Mouse (Mus musculus) embryonic fibroblast, embryonic 13.5 days (primary cell): ENCODE results near the gene Nptx1. TPM values are rescaled to one million over a fixed set of nuclear protein-coding genes. Genes with fewer than 3 reads are reported as not detected.

Experiments used
- H3K27ac ChIP-seq: 2 replicates; pipeline ENCODE4 v1.5.1; 2012; ENCODE audit warnings: low read length, control low read depth, inconsistent platforms; ENCODE audit not compliant: insufficient read depth
- H3K4me1 ChIP-seq: 2 replicates; pipeline ENCODE4 v1.6.1; 2011; ENCODE audit warnings: low read length; ENCODE audit not compliant: control insufficient read depth, insufficient read depth
- H3K4me3 ChIP-seq: 2 replicates; pipeline ENCODE4 v1.5.1; 2011; ENCODE audit warnings: mild to moderate bottlenecking, control low read depth, low read length; ENCODE audit not compliant: insufficient read depth
- CTCF ChIP-seq: IDR thresholded peaks from 2 replicates; pipeline ENCODE4 v1.5.1; 2011; ENCODE audit warnings: mild to moderate bottlenecking, control low read depth, low read length, moderate library complexity, borderline replicate concordance; ENCODE audit not compliant: insufficient read depth
- POLR2A ChIP-seq: IDR thresholded peaks from 2 replicates; pipeline ENCODE4 v1.6.1; 2011; ENCODE audit warnings: low read depth, mild to moderate bottlenecking, control low read depth, low read length, moderate library complexity
- polyA plus RNA-seq: library from polyadenylated mRNA; stranded (reverse); fragments of >200 nt; gene quantifications from 2 replicates; pipeline ENCODE4 v1.2.4, GENCODE M21; 2011; ENCODE audit warnings: low read depth; ENCODE audit not compliant: missing spikeins, insufficient read length

Gene Nptx1
- polyA plus RNA-seq, 1 experiment: 1.2 TPM

DNA sequence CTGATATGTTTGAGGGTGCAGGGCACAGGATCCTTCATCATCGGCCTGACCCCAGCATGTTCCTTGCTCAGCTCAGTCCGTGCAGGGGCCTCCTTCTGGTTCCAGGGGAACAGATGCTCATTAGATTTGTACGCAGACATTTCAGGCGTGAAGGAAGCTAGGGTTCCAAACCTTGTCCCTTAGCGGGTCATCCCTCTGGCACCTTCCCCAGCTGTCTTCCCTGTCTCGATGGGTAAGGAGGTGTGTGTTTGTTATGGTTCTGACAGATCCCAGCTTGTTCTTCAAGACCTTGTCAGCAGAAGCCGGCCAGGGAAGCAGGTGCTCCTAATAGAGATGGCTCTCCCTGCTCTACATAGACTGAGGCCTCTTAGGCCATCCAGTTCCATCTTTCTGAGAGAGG is 17.5 kb upstream of the Nptx1 start:
- no peak overlapping the region for H3K4me3 ChIP-seq
- H3K4me1 ChIP-seq: no peaks in the 10 kb centered on the region
- no peak for TF ChIP-seq CTCF
- TF ChIP-seq POLR2A: no peak
- no peak overlapping the region for H3K27ac ChIP-seq

DNA sequence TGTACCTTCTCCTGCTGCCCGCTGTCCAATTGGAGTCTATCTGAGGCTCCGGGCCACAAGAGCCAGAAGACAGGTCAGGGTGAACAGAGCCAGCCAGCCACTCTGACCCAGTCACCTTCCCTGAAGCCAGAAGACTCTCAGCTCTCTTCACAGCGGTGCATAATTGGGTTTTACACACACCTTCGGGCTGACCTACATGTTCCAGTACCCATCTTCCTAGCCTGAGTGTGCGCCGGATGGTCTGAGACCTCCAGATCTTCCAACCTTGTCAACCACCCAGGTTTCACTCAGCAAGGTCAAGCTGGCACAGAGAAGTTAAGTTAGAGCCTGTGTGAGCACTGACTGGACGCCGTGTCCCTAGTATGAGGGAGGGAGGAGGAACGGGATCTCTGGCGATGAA is 16.8 kb upstream of the Nptx1 start:
- no peak overlapping the region for H3K27ac ChIP-seq
- TF ChIP-seq CTCF: no peak
- TF ChIP-seq POLR2A: no peak
- no peaks in the 10 kb centered on the region for H3K4me1 ChIP-seq
- no peak overlapping the region for H3K4me3 ChIP-seq

GRCm38 (mm10) chr11:119563166-119563565 is 15.6 kb upstream of the Nptx1 start:
- Histone ChIP-seq H3K27ac (no peak overlapping the region), H3K4me3 (no peak overlapping the region), H3K4me1 (no peaks in the 10 kb centered on the region)
- TF ChIP-seq POLR2A: no peak
- TF ChIP-seq CTCF: no peak

DNA sequence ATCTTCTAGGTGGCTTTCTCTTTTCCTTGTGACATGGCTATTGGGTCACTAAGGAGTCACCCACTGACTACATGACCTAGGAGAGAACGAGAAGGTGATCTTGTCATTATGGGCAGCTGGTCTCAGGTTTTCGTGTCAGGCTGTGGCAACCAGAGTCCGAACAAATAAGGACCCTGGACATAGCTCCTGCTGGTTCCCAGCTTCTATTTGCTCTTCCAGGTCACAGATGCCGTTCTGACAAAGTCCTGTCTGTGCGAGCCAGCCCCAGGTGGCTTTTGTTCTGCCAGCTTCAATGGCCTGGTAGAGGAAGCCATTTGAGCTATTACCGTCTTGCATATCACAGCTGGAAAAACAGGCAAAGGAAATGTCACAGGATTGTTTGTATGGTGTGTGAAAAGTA is 14.7 kb upstream of the Nptx1 start:
- TF ChIP-seq POLR2A (no peak), CTCF (no peak)
- Histone ChIP-seq H3K4me1 (no peaks in the 10 kb centered on the region), H3K4me3 (no peak overlapping the region), H3K27ac (no peak overlapping the region)

- H3K4me3 ChIP-seq: no peak overlapping the region
- H3K4me1 ChIP-seq: no peaks in the 10 kb centered on the region
- TF ChIP-seq CTCF (no peak), POLR2A (no peak)
- H3K27ac ChIP-seq: no peak overlapping the region
Measured at GRCm38 (mm10) chr11:119558870-119559610, 11.5 kb upstream of the Nptx1 start.

GRCm38 (mm10) chr11:119557940-119558869 is 10.7 kb upstream of the Nptx1 start:
- TF ChIP-seq POLR2A (no peak), CTCF (no peak)
- no peaks in the 10 kb centered on the region for H3K4me1 ChIP-seq
- H3K27ac ChIP-seq: no peak overlapping the region
- no peak overlapping the region for H3K4me3 ChIP-seq

- peaks cover 4% of the 10 kb centered on the region; the same call in 1 of the 2 replicates for H3K4me1 ChIP-seq
- no peak overlapping the region for H3K4me3 ChIP-seq
- H3K27ac ChIP-seq: no peak overlapping the region
- TF ChIP-seq CTCF (no peak), POLR2A (no peak)
Measured at GRCm38 (mm10) chr11:119555170-119555569, 7.6 kb upstream of the Nptx1 start.

- no peak overlapping the region for H3K4me3 ChIP-seq
- TF ChIP-seq POLR2A (no peak), CTCF (no peak)
- no peak overlapping the region for H3K27ac ChIP-seq
- peaks cover 4% of the 10 kb centered on the region; the same call in 1 of the 2 replicates for H3K4me1 ChIP-seq
Measured at GRCm38 (mm10) chr11:119554706-119555105, 7.2 kb upstream of the Nptx1 start.

DNA sequence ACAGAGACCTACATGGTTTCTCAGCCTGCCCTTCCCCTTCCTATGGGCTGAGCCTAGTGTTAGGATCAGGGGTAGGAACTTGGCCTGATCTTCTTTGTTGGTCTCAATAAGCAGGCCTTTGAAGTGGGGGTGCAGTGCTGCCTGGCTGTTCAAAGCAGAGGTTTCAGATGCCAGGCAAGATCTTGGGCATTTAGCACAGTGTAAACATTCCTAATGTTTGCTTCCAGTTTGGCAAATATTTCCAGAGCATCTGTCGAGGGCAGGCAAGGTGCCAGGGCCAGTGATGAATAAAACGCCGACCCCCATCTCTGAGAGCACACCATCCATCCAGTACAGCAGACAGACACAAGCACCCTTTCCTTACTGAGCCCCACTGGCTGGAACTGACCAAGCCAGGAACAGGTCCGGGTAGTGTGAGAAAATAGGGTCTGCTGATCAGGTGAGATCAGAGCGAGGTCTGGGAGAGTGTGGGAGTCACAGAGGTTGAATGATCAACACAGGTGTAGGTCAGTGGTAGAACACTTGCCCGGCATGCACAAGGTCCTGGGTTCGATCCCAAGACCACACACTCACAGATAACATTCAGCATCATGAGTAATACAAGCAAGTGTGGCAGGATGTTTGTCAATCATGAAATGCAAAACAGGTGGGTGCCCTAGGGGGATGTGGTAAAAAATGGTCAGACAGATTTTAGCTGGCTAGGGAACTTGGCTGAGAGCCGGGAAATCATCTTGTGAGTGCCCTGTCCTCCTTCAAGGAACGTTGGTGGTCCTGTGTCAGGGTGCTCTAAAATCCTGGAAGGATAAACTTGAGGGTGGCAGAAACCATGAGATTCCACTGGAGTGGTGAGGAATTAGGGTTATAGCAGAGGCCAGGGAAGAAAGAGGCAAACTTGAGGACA is 5.6 kb upstream of the Nptx1 start:
- no peak overlapping the region for H3K4me3 ChIP-seq
- no peak overlapping the region for H3K27ac ChIP-seq
- peaks cover 6% of the 10 kb centered on the region for H3K4me1 ChIP-seq
- TF ChIP-seq POLR2A (no peak), CTCF (no peak)
